Mouse (Mus musculus): ENCODE results near the gene Dclk1. TPM values are rescaled to one million over a fixed set of nuclear protein-coding genes. Genes with fewer than 3 reads are reported as not detected.

The Dclk1 gene
- polyA plus RNA-seq, 1 experiment, result 2.2 TPM

DNA sequence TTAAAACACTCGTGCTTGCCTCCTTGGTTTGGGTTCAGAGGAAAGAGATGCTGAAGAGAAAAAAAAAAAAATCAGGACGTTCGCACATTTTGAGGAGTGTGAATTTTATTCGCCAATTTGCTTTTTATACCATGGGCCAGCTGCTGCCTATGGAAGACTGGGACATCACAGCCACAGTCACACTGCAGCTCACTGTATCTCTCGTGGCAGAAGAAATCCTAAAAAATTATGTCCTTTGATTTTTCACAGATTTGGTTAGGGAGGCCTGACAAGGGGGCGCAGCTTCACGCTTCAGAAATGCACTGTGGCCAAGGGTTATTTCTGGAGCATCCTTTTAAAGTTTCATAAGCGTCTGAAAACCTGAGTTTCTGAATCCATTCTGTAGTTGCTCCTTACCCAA, 73.7 kb downstream of the Dclk1 start:
- Histone ChIP-seq H3K27me3 (ENCODE audit: control insufficient read depth, insufficient read depth, insufficient read length) (no peaks in the 10 kb centered on the region), H3K4me3 (ENCODE audit: insufficient read depth, poor library complexity, severe bottlenecking) (no peak overlapping the region)
- TF ChIP-seq MYOG (IDR thresholded peaks at IDR 0.05; ENCODE audit: control insufficient read depth, extremely low read depth, insufficient read length), result no peak

GRCm38 (mm10) chr3:55318021-55318420, 75.9 kb downstream of the Dclk1 start:
- Histone ChIP-seq H3K36me3 (ENCODE audit: control insufficient read depth, insufficient read depth) (no peaks in the 10 kb centered on the region), H3K27me3 (ENCODE audit: control insufficient read depth, insufficient read depth, insufficient read length) (no peaks in the 10 kb centered on the region), H3K79me2 (ENCODE audit: control insufficient read depth, insufficient read depth) (no peaks in the 10 kb centered on the region), H3ac (ENCODE audit: control insufficient read depth, insufficient read length, low read depth) (no peak overlapping the region), H3K79me3 (ENCODE audit: low read depth) (no peaks in the 10 kb centered on the region), H3K4me3 (ENCODE audit: insufficient read depth, poor library complexity, severe bottlenecking) (no peak overlapping the region)
- no peak for TF ChIP-seq CTCF (IDR thresholded peaks at IDR 0.05; ENCODE audit: control insufficient read depth, insufficient read depth, insufficient read length)
- TF ChIP-seq MYOG (IDR thresholded peaks at IDR 0.05; ENCODE audit: control insufficient read depth, extremely low read depth, insufficient read length), result no peak
- no peak for TF ChIP-seq MAX (IDR thresholded peaks at IDR 0.05)
- no peak for TF ChIP-seq FOSL1 (IDR thresholded peaks at IDR 0.05; ENCODE audit: insufficient read depth, low read length, poor library complexity, severe bottlenecking)
- TF ChIP-seq CEBPB (IDR thresholded peaks at IDR 0.05; ENCODE audit: low read depth), result no peak
- no peak for TF ChIP-seq USF1 (IDR thresholded peaks at IDR 0.05; ENCODE audit: low read depth)
- TF ChIP-seq MYOD1 (IDR thresholded peaks at IDR 0.05; ENCODE audit: control insufficient read depth, insufficient read length, low read depth), result no peak

More for the DNA sequence above, 73.7 kb downstream of the Dclk1 start:
- H3K79me3 ChIP-seq (ENCODE audit: low read depth), result no peaks in the 10 kb centered on the region
- no peaks in the 10 kb centered on the region for H3K36me3 ChIP-seq (ENCODE audit: control insufficient read depth, insufficient read depth)
- no peak overlapping the region for H3ac ChIP-seq (ENCODE audit: control insufficient read depth, insufficient read length, low read depth)
- H3K79me2 ChIP-seq (ENCODE audit: control insufficient read depth, insufficient read depth), result no peaks in the 10 kb centered on the region

DNA sequence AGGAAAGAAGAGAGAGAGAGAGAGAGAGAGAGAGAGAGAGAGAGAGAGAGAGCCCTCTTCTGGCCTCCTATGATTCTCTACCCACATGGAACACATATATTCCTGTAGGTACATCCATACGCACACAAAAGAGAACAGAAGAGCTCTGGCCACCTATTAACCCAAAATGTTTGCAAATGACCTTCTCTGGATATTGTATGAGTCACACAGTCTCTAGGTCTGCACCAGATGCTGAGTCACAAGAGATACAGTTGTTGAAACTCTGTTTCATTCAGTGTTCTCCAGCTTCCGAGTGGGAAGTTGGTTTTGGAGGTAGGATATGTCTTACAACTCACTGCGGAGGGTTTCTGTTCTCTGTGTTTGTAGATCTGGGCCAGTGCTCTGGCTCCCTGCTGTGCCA, 78.4 kb downstream of the Dclk1 start:
- Histone ChIP-seq H3K79me3 (ENCODE audit: low read depth) (no peaks in the 10 kb centered on the region), H3ac (ENCODE audit: control insufficient read depth, insufficient read length, low read depth) (no peak overlapping the region), H3K27me3 (ENCODE audit: control insufficient read depth, insufficient read depth, insufficient read length) (no peaks in the 10 kb centered on the region), H3K79me2 (ENCODE audit: control insufficient read depth, insufficient read depth) (no peaks in the 10 kb centered on the region), H3K4me3 (ENCODE audit: insufficient read depth, poor library complexity, severe bottlenecking) (no peak overlapping the region), H3K36me3 (ENCODE audit: control insufficient read depth, insufficient read depth) (no peaks in the 10 kb centered on the region)
- no peak for TF ChIP-seq CTCF (IDR thresholded peaks at IDR 0.05; ENCODE audit: control insufficient read depth, insufficient read depth, insufficient read length)
- no peak for TF ChIP-seq MYOD1 (IDR thresholded peaks at IDR 0.05; ENCODE audit: control insufficient read depth, insufficient read length, low read depth)
- TF ChIP-seq CEBPB (IDR thresholded peaks at IDR 0.05; ENCODE audit: low read depth), result no peak
- no peak for TF ChIP-seq MAX (IDR thresholded peaks at IDR 0.05)
- no peak for TF ChIP-seq MYOG (IDR thresholded peaks at IDR 0.05; ENCODE audit: control insufficient read depth, extremely low read depth, insufficient read length)
- no peak for TF ChIP-seq USF1 (IDR thresholded peaks at IDR 0.05; ENCODE audit: low read depth)
- TF ChIP-seq FOSL1 (IDR thresholded peaks at IDR 0.05; ENCODE audit: insufficient read depth, low read length, poor library complexity, severe bottlenecking), result no peak

DNA sequence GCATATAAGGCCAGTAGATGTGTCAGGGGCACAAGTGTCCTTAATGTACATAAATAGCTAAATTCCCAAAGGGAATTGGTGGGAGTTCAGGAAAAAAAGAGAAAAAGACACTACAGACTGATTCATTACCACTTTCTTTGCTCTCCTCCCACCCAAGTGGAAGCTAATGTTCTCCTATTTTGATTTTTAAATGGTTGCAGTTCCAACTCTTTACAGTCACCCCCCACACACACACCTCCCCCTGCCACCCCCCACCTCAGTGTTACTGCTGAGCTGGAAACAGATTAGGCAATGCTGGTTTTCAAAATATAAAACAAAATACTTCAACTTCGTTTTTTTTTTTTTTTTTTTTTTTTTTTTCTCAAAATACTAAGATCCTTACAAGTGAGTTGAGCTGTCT, 81.9 kb downstream of the Dclk1 start:
- Histone ChIP-seq H3K36me3 (ENCODE audit: control insufficient read depth, insufficient read depth) (no peaks in the 10 kb centered on the region), H3K4me3 (ENCODE audit: insufficient read depth, poor library complexity, severe bottlenecking) (no peak overlapping the region), H3K27me3 (ENCODE audit: control insufficient read depth, insufficient read depth, insufficient read length) (no peaks in the 10 kb centered on the region), H3K79me2 (ENCODE audit: control insufficient read depth, insufficient read depth) (no peaks in the 10 kb centered on the region), H3ac (ENCODE audit: control insufficient read depth, insufficient read length, low read depth) (no peak overlapping the region), H3K79me3 (ENCODE audit: low read depth) (no peaks in the 10 kb centered on the region)
- TF ChIP-seq MAX (IDR thresholded peaks at IDR 0.05) (no peak), MYOD1 (IDR thresholded peaks at IDR 0.05; ENCODE audit: control insufficient read depth, insufficient read length, low read depth) (no peak), CTCF (IDR thresholded peaks at IDR 0.05; ENCODE audit: control insufficient read depth, insufficient read depth, insufficient read length) (no peak), MYOG (IDR thresholded peaks at IDR 0.05; ENCODE audit: control insufficient read depth, extremely low read depth, insufficient read length) (no peak), USF1 (IDR thresholded peaks at IDR 0.05; ENCODE audit: low read depth) (no peak), CEBPB (IDR thresholded peaks at IDR 0.05; ENCODE audit: low read depth) (no peak), FOSL1 (IDR thresholded peaks at IDR 0.05; ENCODE audit: insufficient read depth, low read length, poor library complexity, severe bottlenecking) (no peak)

DNA sequence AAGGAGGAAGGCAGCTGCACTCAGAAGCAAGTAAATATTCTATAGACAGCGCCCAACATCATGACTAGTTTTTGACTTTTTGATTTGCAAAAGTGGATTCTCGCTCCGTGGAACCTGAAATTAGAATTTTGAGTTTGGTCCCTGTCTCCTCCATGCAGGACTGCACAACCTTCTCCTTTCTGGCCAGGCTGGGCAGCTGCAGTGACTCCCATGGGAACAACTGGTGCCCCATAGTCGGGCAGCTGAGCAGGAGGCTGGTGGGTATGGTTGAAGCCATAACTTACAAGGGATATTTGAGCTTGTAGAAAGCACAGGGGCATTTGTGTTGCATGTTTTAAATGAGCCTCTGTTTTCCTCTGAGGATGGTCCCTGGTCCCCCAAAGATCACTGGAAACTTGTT, 88.3 kb downstream of the Dclk1 start:
- Histone ChIP-seq H3K4me3 (ENCODE audit: insufficient read depth, poor library complexity, severe bottlenecking) (no peak overlapping the region), H3ac (ENCODE audit: control insufficient read depth, insufficient read length, low read depth) (no peak overlapping the region), H3K79me3 (ENCODE audit: low read depth) (no peaks in the 10 kb centered on the region), H3K27me3 (ENCODE audit: control insufficient read depth, insufficient read depth, insufficient read length) (no peaks in the 10 kb centered on the region), H3K79me2 (ENCODE audit: control insufficient read depth, insufficient read depth) (no peaks in the 10 kb centered on the region), H3K36me3 (ENCODE audit: control insufficient read depth, insufficient read depth) (no peaks in the 10 kb centered on the region)
- TF ChIP-seq FOSL1 (IDR thresholded peaks at IDR 0.05; ENCODE audit: insufficient read depth, low read length, poor library complexity, severe bottlenecking) (no peak), USF1 (IDR thresholded peaks at IDR 0.05; ENCODE audit: low read depth) (no peak), MAX (IDR thresholded peaks at IDR 0.05) (no peak), MYOG (IDR thresholded peaks at IDR 0.05; ENCODE audit: control insufficient read depth, extremely low read depth, insufficient read length) (no peak), MYOD1 (IDR thresholded peaks at IDR 0.05; ENCODE audit: control insufficient read depth, insufficient read length, low read depth) (no peak), CTCF (IDR thresholded peaks at IDR 0.05; ENCODE audit: control insufficient read depth, insufficient read depth, insufficient read length) (no peak)

- H3K27me3 ChIP-seq (ENCODE audit: control insufficient read depth, insufficient read depth, insufficient read length), result no peaks in the 10 kb centered on the region
These were observed 89.5 kb downstream of the Dclk1 start for GRCm38 (mm10) chr3:55331694-55332093.

More at GRCm38 (mm10) chr3:55331694-55332093, 89.5 kb downstream of the Dclk1 start:
- TF ChIP-seq USF1 (IDR thresholded peaks at IDR 0.05; ENCODE audit: low read depth) (no peak), MAX (IDR thresholded peaks at IDR 0.05) (no peak), MYOD1 (IDR thresholded peaks at IDR 0.05; ENCODE audit: control insufficient read depth, insufficient read length, low read depth) (no peak), FOSL1 (IDR thresholded peaks at IDR 0.05; ENCODE audit: insufficient read depth, low read length, poor library complexity, severe bottlenecking) (no peak), MYOG (IDR thresholded peaks at IDR 0.05; ENCODE audit: control insufficient read depth, extremely low read depth, insufficient read length) (no peak), CTCF (IDR thresholded peaks at IDR 0.05; ENCODE audit: control insufficient read depth, insufficient read depth, insufficient read length) (no peak), CEBPB (IDR thresholded peaks at IDR 0.05; ENCODE audit: low read depth) (no peak)
- H3K36me3 ChIP-seq (ENCODE audit: control insufficient read depth, insufficient read depth), result no peaks in the 10 kb centered on the region
- no peak overlapping the region for H3ac ChIP-seq (ENCODE audit: control insufficient read depth, insufficient read length, low read depth)
- no peaks in the 10 kb centered on the region for H3K79me2 ChIP-seq (ENCODE audit: control insufficient read depth, insufficient read depth)
- no peaks in the 10 kb centered on the region for H3K79me3 ChIP-seq (ENCODE audit: low read depth)
- no peak overlapping the region for H3K4me3 ChIP-seq (ENCODE audit: insufficient read depth, poor library complexity, severe bottlenecking)
